Mouse (Mus musculus) natural killer cell, adult 2 months (primary cell): ENCODE measurements around the gene Pou5f2.

ENCODE experiments used
- DNase-seq, 2 experiments: peaks; one replicate each; pipeline ENCODE4 v3.0.0; 2022; ENCODE audit warnings: low spot score in 2 of 2

The Pou5f2 gene

GRCm38 (mm10) chr13:78024683-78025294, at the start of gene Pou5f2:
Pou5f2 (plus strand) TSS chr13:78024902.
- DNase-seq = peak in 1 of 2 experiments; percentile 3

- DNase-seq = no peak
Observed at GRCm38 (mm10) chr13:77976248-77976647, 48.5 kb upstream of the Pou5f2 start.

- DNase-seq = no peak
Observed at GRCm38 (mm10) chr13:77977121-77977520, 47.6 kb upstream of the Pou5f2 start.

GRCm38 (mm10) chr13:77982105-77982851, 42.4 kb upstream of the Pou5f2 start:
- no peak for DNase-seq

- no peak for DNase-seq
Observed at GRCm38 (mm10) chr13:77982852-77983202, 41.9 kb upstream of the Pou5f2 start.

GRCm38 (mm10) chr13:77991189-77991886, 33.4 kb upstream of the Pou5f2 start:
- no peak for DNase-seq

GRCm38 (mm10) chr13:78004649-78005048, 20.1 kb upstream of the Pou5f2 start:
- no peak for DNase-seq

- no peak for DNase-seq
Observed at GRCm38 (mm10) chr13:78005344-78005743, 19.4 kb upstream of the Pou5f2 start.

GRCm38 (mm10) chr13:78010176-78010575, 14.5 kb upstream of the Pou5f2 start:
- no peak for DNase-seq

- no peak for DNase-seq
Observed at GRCm38 (mm10) chr13:78032821-78033220, 8.1 kb downstream of the Pou5f2 start.

GRCm38 (mm10) chr13:78037203-78037602, 12.5 kb downstream of the Pou5f2 start:
- DNase-seq = no peak

GRCm38 (mm10) chr13:78043203-78043602, 18.5 kb downstream of the Pou5f2 start:
- no peak for DNase-seq

GRCm38 (mm10) chr13:78045116-78045515, 20.4 kb downstream of the Pou5f2 start:
- no peak for DNase-seq
